Mouse (Mus musculus) cerebellum, adult 9-11 months (tissue): ENCODE measurements around the gene Hbp1.

Source experiments
- DNase-seq: peaks from one replicate; pipeline ENCODE4 v3.0.0; 2022

The Hbp1 gene

DNA sequence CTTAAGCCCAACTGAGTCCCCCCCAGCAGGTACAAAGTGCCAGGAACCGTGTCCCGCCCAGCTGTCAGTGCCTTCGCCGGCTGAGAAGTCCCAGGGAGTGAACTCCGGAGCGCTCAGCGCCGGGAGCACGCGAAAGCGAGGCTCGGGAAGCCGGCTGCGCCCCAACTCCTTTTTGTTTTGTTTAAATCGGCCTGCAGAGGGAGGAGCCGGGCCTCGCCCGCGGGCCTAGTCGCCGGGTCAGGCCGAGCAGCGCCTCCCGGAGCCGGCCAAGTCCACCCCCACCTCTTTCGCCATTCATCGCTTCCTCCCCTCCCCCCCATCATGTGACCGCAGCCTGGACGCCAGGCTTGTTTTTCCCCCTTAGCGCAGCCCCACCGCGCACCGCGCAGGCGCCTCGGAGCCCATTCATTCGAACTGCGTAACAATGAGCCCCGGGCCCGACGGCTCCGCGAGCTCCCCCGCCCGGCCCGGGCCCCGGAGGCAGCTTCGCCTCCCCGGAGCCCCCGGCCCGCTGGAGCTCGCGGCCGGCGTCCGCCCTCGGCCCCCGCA is 1.1 kb downstream of the Hbp1 start:
- peak; percentile 90 for DNase-seq

DNA sequence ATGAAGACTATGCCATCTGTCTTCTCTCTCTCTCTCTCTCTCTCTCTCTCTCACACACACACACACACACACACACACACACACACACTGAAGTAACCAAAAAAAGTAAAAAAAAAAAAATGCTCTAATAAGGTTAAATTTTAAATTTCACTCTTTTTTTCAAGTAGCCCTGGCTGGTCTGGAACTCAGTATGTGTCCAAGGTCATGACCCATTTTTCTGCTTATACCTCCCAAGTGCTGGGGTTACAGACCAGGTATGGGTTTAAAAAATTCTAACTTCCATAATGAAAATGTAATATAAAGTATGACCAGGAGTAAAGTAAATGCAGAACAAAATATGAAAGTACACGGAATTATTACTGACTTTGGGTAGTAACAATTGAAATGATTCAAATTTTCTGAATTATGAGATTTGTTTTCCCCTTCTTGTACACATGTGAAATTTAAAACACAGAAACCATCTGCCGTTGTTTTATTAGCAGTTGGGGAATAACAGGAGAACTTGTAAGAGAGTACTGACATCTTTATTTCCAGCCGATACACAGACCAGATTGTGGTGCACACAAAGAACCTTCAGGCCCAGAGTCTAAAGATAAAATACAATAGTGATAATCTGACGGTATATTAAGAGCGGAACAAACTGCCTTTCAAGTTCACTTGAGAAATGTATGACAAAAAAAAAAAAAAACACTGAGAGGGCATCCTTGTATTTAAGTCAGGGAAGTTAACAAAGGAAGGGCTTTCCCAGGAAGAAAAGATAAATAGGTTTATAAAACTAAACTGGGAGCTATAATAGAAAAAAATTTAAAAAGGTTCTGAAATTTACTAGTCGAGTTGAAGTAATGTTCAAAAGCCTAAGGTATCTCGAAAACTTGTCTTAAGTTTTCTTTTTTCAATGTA is 2.0 kb downstream of the Hbp1 start:
- DNase-seq: no peak

DNA sequence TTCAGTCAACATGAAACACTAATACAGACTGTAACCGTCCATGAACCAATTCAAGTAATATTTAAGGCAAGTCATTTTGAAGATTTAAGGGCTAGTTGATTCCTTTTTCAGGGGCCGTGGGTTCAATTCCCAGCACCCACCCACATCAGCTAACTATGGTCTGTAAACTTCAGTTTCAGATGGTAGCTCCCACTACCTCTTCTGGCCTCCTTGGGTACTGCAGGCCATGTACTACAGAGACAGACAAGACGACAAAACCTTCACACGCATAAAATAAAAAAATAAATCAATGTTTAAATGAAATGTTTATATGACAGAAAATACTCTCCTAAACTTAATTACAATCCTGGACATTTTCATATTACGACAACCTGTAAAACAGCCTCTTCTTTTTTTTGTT is 2.9 kb downstream of the Hbp1 start:
- DNase-seq: peak; percentile 34

DNA sequence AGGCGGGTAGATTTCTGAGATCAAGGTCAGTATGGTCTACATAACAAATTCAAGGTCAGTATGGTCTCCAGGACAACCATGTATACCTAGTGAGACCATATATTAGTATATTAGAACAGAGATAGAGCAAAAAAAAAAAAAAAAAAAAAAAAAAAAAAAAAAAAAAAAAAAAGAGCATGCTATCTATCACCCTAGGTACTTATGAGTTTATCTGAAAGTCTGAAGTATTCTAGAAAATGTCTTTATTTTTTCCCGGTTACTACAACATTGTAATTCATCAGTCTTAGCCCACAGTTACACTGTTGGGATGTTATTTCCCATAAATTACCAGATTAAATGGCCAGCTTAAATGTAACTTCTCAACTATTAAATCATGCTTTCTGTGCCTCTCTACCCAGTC is 5.9 kb downstream of the Hbp1 start:
- no peak for DNase-seq

DNA sequence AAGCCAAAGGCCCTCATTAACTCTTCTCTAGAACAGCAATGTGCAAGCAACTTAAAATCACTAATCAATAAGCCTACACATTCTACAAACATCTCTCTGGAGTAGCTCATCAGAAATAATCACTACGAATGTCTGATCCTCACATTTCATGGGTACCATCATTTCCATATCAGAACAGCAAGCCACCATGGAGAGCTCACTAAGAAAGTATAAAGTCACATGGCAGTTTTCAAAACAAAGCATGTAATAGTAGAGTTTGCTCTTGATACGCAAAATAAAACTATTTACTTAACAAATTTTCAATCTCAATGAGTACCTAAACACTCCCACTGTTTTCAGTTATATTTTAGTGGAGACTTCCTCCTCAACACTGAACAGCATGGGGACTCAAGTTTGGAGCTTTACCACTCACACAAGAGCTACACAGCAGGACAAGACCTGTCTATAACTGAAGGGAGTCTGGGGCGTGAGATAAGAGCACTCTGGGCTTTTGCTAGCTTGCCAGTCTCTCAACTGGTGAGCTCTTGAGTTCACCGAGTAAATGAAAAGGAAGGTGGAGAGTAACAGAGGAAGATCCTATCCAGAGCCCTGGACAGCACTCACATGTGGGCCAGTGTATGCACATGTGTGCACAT is 7.2 kb downstream of the Hbp1 start:
- DNase-seq: no peak

DNA sequence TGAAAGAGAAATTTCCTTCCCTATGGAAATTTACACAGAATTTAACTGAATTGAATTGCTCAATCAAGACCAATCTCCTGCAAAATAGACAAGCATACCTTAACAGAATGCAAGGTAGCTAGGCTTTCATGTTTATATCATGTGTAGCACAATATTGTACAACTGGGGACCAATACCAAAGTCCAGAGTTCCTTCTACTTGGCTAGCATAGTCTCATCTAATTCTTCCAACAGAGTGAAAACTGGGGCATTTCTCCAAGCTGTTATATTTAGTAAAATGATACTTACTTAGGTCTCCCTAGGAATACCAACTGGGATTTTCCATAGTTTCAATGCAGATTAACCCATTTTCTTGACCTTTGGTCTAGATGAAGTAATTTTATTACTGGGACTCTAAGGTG is 11.3 kb downstream of the Hbp1 start:
- DNase-seq: no peak

DNA sequence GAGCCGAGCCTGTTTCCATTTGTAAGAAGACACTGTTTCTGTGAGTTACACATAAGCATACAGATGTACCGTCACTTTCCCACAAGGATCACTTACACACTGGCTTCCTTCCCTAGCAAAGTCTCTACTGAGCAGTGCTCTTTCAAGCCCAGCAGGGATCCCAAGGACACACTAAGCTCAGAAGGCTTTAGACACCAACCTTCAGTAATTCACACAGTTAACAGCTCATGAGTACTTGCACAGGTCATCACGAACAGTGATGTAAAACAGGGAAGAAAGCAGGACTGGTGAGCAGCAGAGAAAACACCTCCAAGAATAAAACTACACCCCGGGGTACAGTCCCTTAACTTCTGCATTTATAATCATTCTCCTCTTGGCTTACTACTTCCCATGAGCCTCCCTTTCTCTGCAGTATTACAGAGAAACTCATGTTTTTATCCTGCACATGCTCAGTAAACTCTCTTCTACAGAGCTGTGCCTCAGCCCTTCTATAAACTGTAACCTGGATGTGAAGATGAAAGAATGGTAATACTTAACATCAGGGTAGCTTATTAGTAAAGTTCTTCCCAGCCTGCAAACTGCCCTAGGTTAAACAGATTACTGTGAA is 11.8 kb downstream of the Hbp1 start:
- DNase-seq: no peak

DNA sequence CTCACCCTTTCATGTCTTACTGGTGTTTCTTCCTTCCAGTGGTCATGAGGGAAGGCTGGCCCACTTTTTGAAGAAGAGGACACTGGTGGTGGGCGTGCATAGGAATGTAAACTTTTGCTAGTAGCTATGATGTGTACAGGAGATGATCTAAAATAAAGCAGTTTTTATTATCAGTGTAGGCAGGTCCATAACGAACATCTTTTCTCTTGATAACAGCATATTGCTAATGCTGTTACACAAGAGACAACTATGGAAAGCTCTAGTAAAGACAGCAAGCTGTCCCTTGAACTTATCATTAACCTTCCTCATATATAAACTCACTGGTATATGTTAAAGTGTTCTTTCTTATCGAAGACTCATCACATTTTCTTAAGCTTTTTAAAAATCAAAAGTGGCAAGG is 12.7 kb downstream of the Hbp1 start:
- DNase-seq: no peak

DNA sequence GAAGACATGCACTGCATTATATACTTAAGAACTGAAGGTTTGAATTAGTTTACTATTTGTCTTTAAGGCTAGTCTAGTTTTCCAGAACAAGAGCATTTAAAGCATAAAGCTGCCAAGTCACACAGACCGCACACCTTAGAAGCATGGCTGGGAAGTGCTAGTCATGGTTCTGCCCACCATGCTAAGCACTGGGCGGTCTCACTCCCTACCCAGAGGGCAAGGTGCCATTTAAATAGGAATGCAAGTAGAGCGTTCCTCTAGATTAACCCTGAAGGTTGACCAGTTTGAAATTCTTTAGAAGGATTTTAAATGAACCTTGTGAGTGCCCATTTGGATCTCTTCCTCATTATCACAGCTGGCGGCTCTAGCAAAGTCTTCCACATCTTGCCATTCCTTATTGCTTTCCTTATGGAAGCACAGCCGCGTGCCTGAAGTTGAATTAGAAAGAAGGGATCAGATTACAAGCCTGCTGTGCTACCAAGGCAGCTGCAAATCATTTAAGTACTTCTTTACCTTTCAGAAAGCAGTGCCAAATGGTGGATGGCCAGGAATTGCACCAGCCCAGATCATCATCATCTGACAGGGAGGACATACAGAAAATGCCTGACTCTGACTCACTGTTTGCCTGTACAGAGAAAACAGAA is 13.6 kb downstream of the Hbp1 start:
- no peak for DNase-seq

DNA sequence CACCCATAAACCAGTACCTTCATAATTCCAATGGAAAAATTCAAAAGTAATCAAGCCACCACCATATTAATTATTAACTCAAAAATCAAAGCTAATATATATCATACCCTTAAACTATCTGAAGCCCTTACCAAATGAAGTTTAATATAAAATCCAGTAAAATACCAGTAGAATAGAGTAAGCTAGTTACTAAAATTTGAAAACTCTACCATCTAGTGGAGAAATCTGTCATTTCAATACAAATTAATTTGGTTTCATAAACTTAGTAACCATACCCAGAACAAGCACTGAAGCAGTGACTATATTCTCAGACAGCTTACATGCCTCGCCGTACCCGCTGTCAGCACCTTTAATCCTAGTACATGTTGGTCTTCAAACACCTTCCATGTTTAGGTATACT is 18.5 kb downstream of the Hbp1 start:
- no peak for DNase-seq

DNA sequence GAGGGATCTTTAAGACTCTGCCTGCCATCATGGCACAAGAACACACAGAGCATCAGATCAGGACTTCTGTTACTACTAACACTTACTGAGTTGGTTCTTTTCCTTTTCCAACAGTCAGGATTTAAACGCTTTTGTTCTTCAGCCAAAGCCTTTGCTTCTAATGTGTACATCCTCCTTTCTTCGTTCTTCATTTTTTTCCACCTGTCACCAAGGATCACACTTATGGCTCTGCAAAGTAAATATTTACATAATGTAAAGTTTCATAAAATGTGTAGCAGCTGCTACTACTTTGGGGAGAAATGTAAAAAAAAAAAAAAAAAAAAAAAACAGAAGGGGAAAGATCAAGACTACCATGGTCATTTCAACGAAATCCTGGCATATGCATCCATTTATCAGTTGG is 21.8 kb downstream of the Hbp1 start:
- no peak for DNase-seq

DNA sequence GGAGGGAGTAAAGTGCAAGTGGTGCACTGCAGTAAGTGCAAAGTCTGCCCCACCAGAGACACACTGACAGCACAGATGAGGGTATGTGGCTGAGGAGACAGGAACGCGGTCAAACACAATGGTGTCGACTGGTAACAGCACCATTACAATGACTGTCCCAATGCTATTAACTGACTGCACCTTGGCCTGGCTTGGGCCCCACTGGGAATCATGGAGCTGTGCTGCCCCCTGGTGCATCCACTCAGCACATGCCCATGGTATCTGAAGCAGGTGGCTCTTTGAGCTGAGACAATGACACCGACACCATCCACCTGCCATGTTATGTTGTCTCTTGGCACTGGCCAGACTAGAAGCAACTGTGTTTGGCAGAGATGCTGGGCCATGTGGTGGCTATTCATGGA is 23.7 kb downstream of the Hbp1 start:
- peak; percentile 98 for DNase-seq

DNA sequence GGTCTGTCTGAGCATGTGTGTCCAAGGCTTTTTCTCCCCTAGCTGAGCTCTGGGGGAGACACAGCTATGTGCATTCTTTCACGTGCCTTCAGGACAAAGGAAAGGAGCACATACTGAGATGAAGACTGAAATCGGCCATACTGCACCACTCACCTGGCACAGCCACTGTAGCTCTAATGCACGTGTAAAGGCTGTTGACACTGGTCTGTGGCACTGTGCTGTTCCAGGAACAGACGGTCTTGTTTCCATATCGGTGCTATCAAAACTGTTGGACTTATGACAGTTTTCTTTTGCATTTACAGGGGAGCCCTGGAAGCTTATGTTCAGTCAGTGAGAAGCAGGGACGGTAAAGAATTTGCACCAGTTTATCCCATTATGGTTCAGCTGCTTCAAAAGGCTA is 25.0 kb downstream of the Hbp1 start:
- no peak for DNase-seq

DNA sequence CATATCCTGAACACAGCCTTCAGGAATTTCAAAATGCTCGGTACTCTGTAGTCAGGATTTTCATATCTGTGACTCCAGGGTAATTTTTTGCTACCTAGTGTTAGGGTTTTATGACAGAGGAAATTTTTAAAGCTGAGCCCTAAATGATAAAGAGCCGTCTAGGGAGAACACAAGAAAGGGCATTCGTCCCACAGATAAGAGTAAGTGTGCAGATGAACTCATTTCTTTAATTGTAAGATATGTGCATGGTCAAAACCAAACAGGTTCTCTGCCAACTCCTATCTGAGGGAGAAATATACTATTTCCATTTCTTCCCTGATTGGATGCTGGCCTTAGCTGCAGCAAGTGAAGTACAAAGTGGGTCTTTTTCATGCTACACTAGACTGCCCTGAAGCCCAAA is 26.2 kb downstream of the Hbp1 start:
- DNase-seq: no peak

DNA sequence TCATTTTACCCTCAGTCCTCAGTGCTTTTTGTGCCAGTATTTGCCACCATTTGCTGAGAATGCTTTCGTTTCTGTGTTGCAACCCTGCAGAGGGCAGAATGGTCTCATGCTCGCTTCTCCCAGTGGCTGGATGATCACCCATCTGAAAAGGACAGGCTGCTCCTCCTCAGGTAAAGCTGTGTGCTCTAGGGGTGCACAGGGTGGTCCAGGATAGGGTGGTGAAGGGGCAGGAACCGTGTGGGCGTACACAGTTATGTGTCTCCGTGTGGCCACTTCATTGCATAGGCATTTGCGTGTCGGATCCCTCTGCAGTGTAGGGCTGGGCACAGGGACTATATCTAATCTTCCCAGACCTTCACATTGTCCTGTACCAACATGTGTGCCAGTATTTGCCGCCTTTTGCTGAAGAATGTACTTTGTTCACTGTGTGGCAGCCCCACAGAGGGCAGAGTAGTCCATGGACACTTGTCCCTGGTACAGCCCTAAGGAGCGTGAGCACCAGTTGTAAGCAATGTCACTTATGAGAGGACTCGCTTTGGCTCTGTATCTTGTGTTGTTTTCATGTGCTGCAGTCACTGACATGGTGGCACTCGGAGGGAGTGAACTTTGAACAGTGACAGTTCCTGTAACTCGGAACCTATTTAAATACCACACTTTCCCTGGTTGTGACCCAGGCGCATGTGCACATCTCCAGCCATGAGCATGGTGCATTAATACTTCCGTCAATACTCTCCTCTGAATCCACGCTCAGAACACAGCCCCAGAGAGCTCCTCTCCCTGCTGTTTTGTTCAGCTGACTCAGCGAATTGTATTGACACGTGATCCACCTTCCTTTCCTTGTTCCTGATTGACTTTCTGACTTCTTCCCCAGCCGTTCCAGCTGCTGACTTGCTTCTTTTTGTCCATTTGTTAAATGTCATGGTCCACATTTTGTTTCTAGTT is 29.6 kb downstream of the Hbp1 start:
- no peak for DNase-seq

DNA sequence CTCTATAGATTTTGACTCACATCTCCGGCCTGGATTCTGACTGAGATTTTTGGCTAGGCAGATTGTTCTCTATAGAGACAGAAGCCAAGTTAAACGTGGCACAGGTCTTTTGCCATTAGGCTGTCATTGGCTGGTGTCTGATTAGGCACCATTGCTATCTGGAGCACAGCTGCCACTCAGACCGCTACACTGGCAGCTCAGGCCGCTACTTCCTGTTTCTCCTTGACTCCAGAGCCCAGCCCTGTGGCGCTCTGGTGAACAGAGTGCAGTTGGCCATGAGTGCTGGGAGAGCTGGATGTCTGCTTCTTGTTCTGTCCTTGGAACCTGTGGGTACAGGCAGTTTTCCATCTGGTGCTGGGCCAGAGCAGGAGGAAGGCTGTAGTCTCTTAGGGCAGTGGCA is 33.1 kb downstream of the Hbp1 start:
- peak; percentile 91 for DNase-seq

DNA sequence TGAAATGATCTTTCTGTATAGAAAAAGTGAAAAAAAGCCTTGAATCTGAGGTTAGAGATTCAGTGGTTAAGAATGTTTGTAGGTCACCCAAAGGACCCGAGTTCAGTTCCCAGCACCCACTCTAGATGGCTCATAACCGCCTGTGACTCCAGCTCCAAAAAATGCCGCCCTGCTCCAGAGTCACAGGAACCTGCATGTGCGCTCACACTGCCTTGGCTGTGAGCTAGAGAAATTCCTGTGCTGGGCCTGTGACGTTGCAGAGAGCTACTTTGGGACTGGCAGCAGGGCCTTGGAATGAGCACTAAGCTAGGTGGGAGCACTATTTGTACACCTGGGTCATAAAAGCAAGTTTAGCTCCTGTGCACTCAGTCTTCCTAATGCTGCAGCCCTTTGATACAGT is 33.6 kb downstream of the Hbp1 start:
- no peak for DNase-seq

DNA sequence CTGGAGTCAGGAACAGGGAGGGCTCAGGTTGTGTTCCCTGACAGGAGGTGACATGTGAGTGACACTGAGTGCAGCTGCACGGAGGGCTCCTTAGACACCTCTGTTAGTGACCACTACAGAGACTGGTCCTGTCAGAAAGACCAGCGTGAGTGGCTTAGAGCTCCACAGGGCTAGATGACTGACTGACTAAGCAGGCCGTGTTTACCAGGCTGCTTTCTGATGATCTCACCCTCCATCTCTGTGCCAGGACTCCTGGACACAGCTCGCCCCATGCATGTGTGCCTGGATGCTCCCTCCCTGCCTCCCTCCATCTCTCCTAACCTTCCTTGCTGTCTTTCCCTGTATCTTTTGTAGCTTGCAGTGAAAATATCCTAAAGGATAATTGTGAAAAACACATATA is 36.7 kb downstream of the Hbp1 start:
- peak; percentile 94 for DNase-seq

DNA sequence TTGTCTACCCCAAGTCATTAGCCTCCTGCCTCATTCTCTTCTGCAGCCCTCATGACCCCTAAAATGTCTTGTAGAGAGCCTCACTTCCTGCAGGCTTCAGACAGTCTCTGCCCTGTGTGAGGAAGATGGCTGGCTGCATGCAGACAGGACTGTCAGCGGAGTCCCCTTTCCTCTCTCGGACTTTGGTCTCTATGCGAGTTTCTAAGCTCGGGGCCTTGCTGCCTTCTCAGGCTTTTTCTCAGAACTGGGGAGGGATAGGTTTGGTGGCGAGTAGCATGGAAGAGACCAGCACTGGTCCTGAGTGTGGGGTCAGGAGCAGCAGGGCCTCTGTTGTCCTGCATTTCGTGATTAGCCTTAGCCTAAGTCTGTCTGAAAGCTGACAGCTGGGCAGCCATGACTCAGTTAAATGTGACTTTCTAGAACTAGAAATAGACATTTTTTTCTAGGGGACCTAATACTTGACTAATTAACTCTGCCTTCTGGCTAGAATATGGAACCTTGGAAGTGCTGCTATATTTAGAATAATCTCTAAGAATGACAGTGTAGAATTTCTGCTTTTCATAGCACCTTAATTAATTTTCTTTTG is 37.3 kb downstream of the Hbp1 start:
- no peak for DNase-seq

DNA sequence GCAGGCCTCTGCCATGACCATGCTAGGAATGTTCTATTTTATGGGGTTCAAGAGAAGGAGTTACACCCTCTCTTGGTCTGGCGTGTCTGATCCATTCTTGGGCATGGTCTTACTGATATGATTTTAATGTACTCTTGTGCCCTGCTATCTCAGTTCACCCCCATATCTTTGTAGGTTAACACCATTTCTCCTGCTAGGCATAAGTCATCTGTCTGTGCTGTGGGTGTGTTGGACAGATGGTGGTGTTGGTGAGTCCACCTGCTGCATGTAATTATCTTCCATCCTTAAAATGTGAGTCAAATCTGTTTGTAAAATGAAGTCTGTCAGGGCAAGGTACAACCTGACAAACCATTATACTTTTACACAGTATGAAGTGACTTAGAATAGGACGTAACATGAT is 42.9 kb downstream of the Hbp1 start:
- no peak for DNase-seq

DNA sequence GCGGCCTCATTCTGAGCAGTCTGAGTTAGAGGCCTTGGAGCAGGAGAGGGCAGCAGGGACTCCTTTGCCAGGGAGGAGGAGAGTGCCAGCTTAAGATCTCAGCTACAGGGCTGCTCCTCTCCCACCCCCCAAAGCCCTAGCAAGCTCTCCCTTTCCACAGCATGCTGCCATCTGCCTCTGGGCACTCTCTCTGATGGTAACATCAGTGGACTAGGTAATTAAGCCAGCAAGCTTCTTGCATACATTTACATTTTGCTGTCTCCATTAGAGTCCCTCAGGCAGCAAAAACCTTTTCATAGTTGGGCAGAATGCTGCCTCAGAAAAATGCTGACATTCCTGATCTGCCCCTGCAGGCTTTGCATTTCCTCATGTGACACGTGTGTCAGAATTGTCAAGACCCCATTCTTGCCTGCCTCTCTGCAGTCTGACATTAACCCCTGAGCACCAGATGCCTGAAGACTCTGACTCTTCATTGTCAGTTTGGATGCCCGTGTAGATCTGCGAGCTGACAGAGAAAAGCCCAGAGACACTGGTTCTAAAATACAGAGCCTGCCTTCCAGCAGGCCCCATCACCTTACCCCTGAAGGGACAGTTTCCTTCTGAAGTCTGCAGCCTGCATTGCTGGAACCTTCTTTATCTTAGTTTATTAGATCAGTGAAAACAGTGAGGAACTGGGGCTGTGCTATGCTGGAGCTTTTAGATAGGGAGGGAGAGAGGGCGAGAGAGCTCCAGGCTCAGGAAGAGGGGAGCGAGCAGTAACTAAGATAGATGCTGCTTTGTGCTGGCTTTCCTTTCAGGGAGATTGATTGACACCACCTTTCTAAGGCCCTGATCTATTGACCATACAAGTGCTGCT is 44.4 kb downstream of the Hbp1 start:
- DNase-seq: peak; percentile 71
